In genomic region chr11:7502045-7502444, GRCm38 (mm10) we compare ENCODE assay signal across 20 mouse cellular contexts.
DNase-seq lines count a peak whose midpoint lies in the region; ATAC-seq lines count a peak whose summit lies in the region.
"Had no signal": no experiment of that assay in that cellular context is flagged by ENCODE, and none has a peak within 500 bp of the region (broad histone marks: within the 10 kb centered on the region; RNA-seq: fewer than 3 reads in every experiment).

No protein-coding gene starts in this region.

- H3K36me3 ChIP-seq in hindbrain, embryonic 16.5 days (ENCODE audit: control insufficient read depth, insufficient read depth, low read length), result no peaks in the 10 kb centered on the region
- H3K36me3 ChIP-seq in hindbrain, embryonic 11.5 days (ENCODE audit: control insufficient read depth, insufficient read depth, low read length), result no peaks in the 10 kb centered on the region
- H3K36me3 ChIP-seq in limb, embryonic 13.5 days, result no peaks in the 10 kb centered on the region
- no peaks in the 10 kb centered on the region for H3K36me3 ChIP-seq in limb, embryonic 10.5 days
- H3K36me3 ChIP-seq: neural tube, embryonic 12.5 days; stomach, embryonic 15.5 days had no signal

- H3K27ac ChIP-seq in hindbrain, embryonic 16.5 days (ENCODE audit: low read depth, low read length), result no peak overlapping the region
- H3K27ac ChIP-seq in hindbrain, embryonic 11.5 days (ENCODE audit: low read depth, low read length), result no peak overlapping the region
- H3K27ac ChIP-seq in limb, embryonic 13.5 days, result no peak overlapping the region
- no peak overlapping the region for H3K27ac ChIP-seq in limb, embryonic 10.5 days
- H3K27ac ChIP-seq: neural tube, embryonic 12.5 days; stomach, embryonic 15.5 days had no signal

- no peak overlapping the region for H3K4me2 ChIP-seq in hindbrain, embryonic 16.5 days (ENCODE audit: low read length)
- no peak overlapping the region for H3K4me2 ChIP-seq in hindbrain, embryonic 11.5 days (replicated peaks; ENCODE audit: low read depth, low read length)
- H3K4me2 ChIP-seq in limb, embryonic 13.5 days (replicated peaks), result no peak overlapping the region
- H3K4me2 ChIP-seq: neural tube, embryonic 12.5 days; stomach, embryonic 15.5 days had no signal

- 65% methylated on average over 2 of the region's 2 CpGs for WGBS in hindbrain, embryonic 16.5 days
- 75% methylated on average over 2 of the region's 2 CpGs for WGBS in hindbrain, embryonic 11.5 days
- 63% methylated on average over 2 of the region's 2 CpGs for WGBS in limb, embryonic 13.5 days
- WGBS in limb, embryonic 10.5 days, result 86% methylated on average over 2 of the region's 2 CpGs

- DNase-seq in cerebellum, postnatal 14 days, result peak; percentile 71 to 75
- no peak for DNase-seq in cerebellum, adult 8-10 months
- DNase-seq in hindbrain, embryonic 11.5 days (ENCODE audit: low spot score), result no peak
- DNase-seq in limb, embryonic 10.5 days (ENCODE audit: low spot score), result no peak
- DNase-seq in gastrocnemius, postnatal 14 days, result no peak
- no peak for DNase-seq in urinary bladder, postnatal 36 days (ENCODE audit: low spot score in 2 of 2)
- DNase-seq: adrenal gland, adult 2 months; cerebellum, adult 2 months; gastrocnemius, postnatal 10 days; kidney, adult 9 months; layer of hippocampus, adult 9-11 months; liver; liver, postnatal 0 days; lung, postnatal 14 days; right cerebral cortex, postnatal 14 days had no signal

- intact Hi-C loops in gastrocnemius, postnatal 14 days (cut with DNase I; ENCODE audit: low total_unique reads), result no loop called here

- ATAC-seq in hindbrain, embryonic 16.5 days, result peak; percentile 88
- no peak for ATAC-seq in hindbrain, embryonic 11.5 days (ENCODE audit: low FRiP score)
- ATAC-seq in limb, embryonic 13.5 days (ENCODE audit: low FRiP score, low read depth), result peak; percentile 32; the same call in 1 of the 2 replicates
- ATAC-seq: liver, postnatal 0 days had no signal

- H3K27me3 ChIP-seq in hindbrain, embryonic 16.5 days (replicated peaks; ENCODE audit: control insufficient read depth, insufficient read depth, low read length), result no peaks in the 10 kb centered on the region
- H3K27me3 ChIP-seq in hindbrain, embryonic 11.5 days (ENCODE audit: control insufficient read depth, insufficient read depth, low read length), result no peaks in the 10 kb centered on the region
- no peaks in the 10 kb centered on the region for H3K27me3 ChIP-seq in limb, embryonic 13.5 days
- no peaks in the 10 kb centered on the region for H3K27me3 ChIP-seq in limb, embryonic 10.5 days (ENCODE audit: low read depth, poor library complexity, severe bottlenecking)
- H3K27me3 ChIP-seq: megakaryocyte, embryonic 14.5 days; neural tube, embryonic 12.5 days; stomach, embryonic 15.5 days had no signal

- no peak overlapping the region for H3K4me3 ChIP-seq in hindbrain, embryonic 16.5 days (ENCODE audit: low read length)
- H3K4me3 ChIP-seq in hindbrain, embryonic 11.5 days (ENCODE audit: low read depth, low read length), result no peak overlapping the region
- H3K4me3 ChIP-seq in limb, embryonic 13.5 days, result no peak overlapping the region
- no peak overlapping the region for H3K4me3 ChIP-seq in limb, embryonic 10.5 days
- H3K4me3 ChIP-seq: megakaryocyte, embryonic 14.5 days; neural tube, embryonic 12.5 days; stomach, embryonic 15.5 days had no signal

- no peaks in the 10 kb centered on the region for H3K9me3 ChIP-seq in hindbrain, embryonic 16.5 days (ENCODE audit: control insufficient read depth, low read length)
- H3K9me3 ChIP-seq in hindbrain, embryonic 11.5 days (ENCODE audit: control insufficient read depth, low read length), result no peaks in the 10 kb centered on the region
- H3K9me3 ChIP-seq in limb, embryonic 13.5 days, result no peaks in the 10 kb centered on the region
- H3K9me3 ChIP-seq in limb, embryonic 10.5 days (replicated peaks), result no peaks in the 10 kb centered on the region
- H3K9me3 ChIP-seq: neural tube, embryonic 12.5 days; stomach, embryonic 15.5 days had no signal

- no peak overlapping the region for H3K9ac ChIP-seq in hindbrain, embryonic 16.5 days (ENCODE audit: low read depth, low read length)
- no peak overlapping the region for H3K9ac ChIP-seq in hindbrain, embryonic 11.5 days (ENCODE audit: low read depth, low read length)
- H3K9ac ChIP-seq in limb, embryonic 13.5 days, result no peak overlapping the region
- H3K9ac ChIP-seq: liver, postnatal 0 days; neural tube, embryonic 12.5 days; stomach, embryonic 15.5 days had no signal

- no peaks in the 10 kb centered on the region for H3K4me1 ChIP-seq in hindbrain, embryonic 16.5 days (ENCODE audit: control insufficient read depth, insufficient read depth, low read depth, low read length)
- H3K4me1 ChIP-seq in hindbrain, embryonic 11.5 days (replicated peaks; ENCODE audit: control insufficient read depth, insufficient read depth, low read length), result no peaks in the 10 kb centered on the region
- H3K4me1 ChIP-seq in limb, embryonic 13.5 days, result peaks cover 5% of the 10 kb centered on the region; the same call in 1 of the 2 replicates
- H3K4me1 ChIP-seq in limb, embryonic 10.5 days, result peaks cover 13% of the 10 kb centered on the region
- H3K4me1 ChIP-seq: megakaryocyte, embryonic 14.5 days; neural tube, embryonic 12.5 days; stomach, embryonic 15.5 days had no signal

Comparison
In these comparisons a context has a peak if more than half of its experiments do, and no peak if none do; other contexts are left out.
1. DNase-seq: peak in cerebellum, postnatal 14 days (2 of 2); none in cerebellum, adult 8-10 months (single experiment), hindbrain, embryonic 11.5 days (single experiment), limb, embryonic 10.5 days (single experiment), gastrocnemius, postnatal 14 days (single experiment) and urinary bladder, postnatal 36 days (0 of 2).